Mouse (Mus musculus) urinary bladder, adult 18-20 months (tissue): ENCODE measurements around the gene Inka1.

Experiments
- DNase-seq, 2 experiments: peaks; one replicate each; pipeline ENCODE4 v3.0.0; 2022; ENCODE audit warnings: low spot score in 2 of 2, mixed read lengths in 2 of 2

Gene Inka1

DNA sequence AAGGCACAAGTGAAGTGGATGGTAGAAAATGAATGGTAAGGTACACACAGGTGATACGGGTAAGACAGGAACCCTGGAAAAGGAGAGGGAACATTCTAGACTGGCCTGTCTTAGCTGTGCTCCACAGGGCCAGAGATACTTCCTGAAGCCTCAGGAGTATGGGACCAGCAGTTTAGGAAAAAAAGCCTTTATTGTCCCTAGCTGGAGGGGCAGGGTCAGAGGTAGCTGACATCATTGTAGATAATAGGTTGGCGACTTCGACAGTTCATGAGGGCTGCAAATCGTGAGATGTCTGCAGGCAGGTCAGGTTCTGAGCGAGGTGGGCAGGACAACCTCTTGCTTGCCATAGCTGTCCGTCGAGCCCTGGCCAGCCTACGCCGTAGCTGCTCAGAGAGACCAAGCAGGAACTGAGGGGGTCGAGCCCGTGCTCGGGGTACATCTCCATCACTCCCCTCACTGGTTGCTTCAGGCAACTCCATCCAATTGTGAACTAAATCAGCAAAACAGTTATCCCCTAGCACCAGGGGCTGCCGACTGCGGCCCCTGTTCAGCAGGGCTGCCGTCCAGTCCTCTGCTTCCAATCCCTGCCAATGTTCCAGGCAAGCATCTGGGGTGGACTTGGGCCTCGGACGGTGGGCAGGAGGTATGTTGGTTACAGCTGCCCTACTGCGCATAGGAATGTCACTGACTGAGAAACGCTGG lies 1.5 kb downstream of the Inka1 start:
- no peak for DNase-seq

DNA sequence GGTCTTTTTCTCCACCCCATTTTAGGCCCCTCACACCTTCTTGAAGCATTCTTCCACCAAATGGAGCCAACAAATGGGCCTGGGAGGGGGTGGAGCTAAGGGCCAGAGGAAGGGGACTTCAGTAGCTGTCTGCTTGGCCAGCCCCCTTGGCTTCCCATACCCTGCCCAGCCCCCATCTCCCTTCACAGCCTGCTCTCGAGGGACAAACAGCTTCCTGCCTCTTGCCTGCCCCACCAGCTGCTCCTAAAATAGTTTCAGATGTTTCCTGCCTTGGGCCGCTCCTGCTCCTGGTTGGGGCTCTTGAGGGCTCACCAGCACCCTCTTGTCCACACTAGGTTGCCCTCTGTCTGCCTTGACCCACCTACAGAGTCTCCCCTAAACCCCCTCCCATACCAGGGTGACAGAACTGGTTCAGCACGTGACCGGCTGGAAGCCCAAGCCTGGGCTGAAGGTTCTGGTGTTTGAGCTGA lies 2.2 kb downstream of the Inka1 start:
- no peak for DNase-seq

DNA sequence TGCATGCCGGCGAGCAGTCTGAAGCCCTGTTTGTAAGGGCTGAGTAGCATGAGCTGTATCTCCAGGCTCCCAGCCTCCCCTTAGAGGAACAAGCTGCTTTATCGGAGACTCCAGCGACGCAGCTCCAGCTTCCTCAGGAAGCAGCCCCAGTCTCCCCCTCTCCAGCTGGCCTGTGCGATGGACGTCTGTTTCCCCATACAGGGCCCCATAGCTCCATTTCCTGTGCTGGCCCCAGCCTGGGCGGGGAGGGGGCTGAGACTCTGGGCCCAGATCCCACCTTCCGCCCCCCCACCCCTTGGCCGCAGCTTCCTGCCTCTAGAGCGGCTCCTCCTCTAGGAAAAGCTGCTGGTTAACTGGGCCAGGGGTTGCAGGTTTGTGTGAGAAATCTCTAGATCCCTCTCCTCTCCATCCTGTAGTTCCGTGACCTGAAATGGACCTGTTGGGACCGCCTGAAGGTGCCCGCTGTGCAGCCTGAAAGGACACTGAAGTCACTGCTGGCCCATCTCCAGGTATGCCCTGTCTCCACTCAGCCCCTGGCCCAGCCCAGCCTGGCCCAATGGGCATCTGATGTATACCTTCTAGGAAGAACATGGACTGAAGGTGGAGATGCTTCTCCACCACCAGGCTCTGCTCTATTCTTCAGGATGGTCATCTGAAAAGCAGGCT lies 2.9 kb downstream of the Inka1 start, which contains the start of gene Gm20661:
Gm20661 (plus strand) TSS at position 378 of the 666 bp plus-strand sequence.
- no peak for DNase-seq

DNA sequence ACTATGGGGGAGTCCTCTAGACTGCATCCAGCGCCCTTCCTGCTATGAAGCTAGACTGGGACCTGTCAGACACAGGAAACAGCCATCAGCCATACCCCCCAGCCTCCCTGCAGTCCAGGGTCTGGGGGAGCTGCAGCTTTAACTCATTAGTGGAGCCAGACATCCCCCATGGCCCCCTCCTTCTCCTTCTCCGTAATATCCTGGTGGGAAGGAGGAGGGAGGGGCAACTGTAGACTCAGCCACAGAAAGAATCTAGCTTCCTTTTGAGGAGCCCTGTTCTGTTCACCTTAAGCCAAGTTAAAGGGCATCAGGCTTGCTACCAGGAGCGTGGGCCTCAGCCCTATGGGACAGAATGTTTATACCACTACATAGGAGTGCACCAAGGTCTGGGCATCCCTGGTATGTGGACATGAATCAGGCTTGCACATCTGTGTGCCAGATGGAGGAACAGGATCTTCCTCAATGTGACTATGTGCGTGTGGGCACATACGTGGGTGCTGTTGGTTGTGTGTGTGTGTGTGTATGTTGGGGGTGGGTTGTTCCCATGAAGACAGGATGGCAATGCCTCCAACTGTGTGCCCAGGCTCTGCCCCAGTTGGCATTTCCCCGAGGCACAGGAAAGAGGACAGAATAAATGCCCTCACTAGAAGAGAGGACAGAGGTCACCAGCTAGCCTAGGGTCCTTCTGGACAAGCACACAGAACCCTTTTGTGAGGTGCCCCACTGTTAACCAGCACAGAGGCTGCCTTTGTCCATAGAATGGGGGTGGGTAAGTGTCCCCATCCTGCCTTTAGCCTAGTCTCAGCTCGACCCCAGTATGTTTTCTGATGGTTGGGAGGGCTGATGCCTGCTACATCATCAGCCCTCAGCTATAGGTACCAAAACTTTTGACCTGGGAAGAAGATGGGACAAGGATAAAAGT lies 3.7 kb downstream of the Inka1 start:
- DNase-seq, result no peak

DNA sequence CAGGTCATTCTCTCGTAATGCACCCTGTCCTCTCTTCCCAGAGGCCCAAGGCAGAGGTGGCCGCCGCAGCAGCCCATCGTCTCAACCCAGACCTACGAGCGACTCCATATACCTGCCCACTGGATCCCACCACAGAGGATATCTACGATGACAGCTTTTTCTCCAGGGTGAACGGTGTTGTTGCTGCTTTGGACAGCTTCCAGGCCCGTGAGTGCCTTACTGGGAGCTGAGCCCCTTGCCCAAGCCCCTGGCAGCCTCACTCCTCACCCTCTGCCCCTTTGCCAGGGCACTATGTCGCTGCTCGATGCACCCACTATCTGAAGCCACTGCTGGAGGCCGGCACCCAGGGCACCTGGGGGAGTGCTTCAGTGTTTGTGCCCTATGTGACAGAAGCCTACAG lies 6.9 kb downstream of the Inka1 start:
- no peak for DNase-seq

DNA sequence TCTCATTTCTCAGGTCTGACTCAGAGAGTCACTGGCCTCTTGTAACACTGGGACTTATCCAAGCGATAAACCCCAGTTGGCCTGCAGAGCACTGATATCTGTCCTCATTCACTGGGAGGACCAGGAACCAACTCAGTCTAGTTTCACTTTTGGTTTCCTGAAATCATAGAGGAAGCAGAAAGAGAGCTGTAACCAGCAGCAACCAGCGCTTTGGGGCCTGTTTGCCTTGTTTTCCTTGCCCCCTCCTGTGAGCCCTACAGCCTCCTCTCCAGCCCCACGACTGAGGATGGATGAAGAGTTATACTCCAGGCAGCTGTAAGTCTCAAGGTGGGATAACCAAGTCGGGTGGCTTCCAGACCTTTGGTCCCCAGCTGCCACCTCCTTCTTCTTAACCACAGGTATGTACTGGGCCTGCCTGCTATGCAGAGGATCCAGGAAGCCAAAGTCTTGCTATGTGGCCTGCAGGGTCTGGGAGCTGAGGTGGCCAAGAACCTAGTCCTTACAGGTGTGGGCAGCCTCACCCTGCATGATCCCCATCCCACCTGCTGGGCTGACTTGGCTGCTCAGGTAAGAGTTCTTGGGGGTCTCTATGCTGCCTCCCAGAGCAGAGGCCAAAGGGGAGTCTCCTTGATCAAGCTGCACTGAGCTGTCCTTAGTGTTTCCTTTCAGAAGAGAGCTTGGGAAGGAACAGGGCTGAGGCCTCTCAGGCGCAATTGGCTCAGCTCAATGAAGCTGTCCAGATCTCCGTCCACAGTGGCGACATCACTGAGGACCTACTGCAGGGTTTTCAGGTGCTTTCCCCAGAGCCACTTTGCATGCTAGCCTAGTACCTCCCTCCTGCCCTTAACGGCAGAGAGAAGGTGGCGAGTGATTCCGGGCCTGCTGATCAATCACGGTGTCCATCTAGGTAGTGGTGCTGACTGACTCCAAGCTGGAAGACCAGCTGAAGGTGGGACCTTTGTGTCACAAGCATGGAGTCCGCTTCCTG lies 10.0 kb downstream of the Inka1 start, which contains the start of gene Uba7:
Uba7 (plus strand) TSS at position 107 of the 988 bp plus-strand sequence.
- DNase-seq, result peak; percentile 46 to 47

DNA sequence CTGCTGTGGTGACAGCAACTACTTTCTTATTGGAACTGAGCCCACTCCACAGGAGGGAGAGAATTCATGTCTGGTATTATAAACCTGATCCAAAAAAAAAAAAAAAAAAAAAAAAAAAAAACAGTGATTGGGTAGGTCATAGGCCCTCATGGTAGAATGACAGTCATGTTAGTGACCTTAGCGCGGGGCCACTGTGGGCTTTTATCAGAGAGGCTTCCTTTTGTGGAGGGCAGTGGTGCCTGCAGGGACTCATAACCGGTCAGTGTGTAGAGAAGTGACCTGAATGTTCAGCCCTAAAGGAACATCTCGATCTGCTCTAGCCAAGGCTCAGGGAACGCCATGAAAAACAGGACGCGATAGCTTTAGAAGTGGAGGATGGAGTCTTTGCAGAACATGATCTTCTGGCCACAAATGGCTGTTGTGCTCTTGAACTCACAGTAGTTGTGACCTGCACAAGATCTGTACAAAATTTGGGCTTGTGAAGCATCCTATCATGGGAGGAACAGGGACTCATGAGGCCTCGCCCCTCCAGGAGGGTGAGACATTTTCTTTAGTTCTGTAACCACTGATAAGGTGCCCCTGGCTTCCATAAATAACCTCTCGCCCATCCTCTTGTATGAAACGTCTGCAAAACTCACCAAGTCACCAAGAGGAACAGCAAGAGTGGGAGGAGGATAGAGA lies 11.0 kb downstream of the Inka1 start:
- no peak for DNase-seq

DNA sequence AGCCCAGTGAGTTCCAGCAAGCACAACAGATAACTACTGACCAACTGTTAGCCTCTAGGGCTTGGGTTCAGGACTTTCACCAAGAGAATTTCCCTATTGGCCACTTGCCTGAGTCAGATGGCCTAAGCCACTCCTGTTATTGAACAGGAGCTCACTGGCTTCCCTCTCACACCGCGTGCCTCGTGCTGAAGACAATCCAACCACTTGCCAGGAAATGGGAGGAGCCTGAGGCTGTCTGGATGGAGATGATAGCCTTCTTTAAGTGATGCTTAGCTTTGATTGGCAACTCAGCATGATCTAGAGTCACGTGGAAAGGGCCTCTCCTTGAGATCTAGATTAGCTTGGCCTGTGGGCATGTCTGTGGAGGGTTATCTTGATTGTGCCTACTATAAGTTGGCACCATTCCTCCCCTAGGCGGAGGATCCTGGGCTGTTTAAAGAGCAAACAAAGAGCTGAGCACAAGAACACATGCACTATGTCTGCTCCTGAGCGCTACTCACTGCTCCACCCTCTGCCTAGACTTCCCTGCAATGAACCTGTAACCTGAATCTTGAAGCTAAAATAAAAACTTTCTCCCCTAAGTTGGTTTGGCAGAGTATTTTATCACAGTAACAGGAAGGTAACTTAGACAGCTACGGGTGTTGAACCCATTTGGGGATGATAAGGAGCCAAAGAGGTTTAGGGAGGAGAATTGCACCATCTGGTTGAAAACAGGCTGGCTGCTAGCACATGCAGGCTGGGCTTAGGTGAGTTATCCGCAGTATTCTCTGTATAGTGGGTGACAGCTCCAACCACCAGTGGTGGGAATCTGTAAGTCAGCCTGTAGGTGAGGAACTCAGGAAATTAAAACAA lies 13.8 kb downstream of the Inka1 start:
- DNase-seq, result no peak

DNA sequence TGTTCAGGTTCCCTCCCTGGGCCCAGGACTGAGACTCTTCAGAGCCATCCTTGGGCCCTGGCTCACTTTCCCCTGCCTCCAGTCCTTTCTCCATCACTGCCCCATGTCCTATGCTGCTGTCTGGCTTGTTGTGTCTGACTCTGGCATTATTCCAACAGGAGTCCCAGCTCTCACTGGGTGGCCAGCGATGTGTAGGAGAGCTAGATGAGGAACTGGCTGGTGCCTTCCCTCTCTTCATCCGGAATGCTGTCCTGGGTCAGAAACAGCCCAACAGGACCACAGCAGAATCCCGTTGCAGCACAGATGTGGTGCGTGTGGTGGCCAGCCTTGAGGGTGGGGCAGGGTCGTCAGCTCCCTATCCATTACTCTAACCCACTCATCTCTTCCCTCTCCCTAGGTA lies 15.4 kb downstream of the Inka1 start:
- no peak for DNase-seq

DNA sequence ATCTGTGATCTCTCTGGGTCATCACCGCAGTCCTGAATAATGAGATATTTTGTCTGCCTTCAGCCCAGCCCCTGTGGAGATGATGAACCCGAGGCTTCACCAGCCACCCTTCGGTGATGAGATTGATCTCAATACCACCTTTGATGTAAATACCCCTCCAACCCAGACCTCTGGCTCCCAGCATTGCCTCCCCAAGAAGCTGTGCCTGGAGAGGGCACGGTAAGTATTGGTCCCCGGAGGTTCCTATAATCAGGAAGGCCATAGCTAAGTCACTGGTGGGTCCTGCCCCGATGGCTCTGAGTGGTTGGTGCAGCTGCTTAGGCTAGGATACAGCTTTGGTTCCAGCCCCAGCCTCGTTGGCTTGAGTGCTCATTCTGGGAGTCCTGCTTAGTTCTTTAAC lies 17.1 kb downstream of the Inka1 start:
- no peak for DNase-seq

DNA sequence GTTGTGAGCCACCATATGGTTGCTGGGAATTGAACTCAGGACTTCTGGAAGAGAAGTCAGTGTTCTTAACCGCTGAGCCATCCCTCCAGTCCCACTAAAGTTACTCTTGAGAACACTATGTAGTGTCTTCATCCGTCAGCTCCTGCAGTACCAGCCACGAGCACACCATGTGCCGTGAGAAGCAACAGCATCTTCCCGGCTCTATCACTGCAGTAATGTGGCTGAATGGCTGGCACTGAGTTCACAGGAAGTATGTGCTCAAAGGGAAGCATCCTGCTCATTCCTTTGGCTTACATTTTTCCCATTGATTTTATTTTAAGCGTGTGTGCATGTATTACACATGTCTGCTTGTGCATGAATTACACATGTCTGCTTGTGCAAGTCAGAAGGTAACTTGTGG lies 18.2 kb downstream of the Inka1 start:
- no peak for DNase-seq

DNA sequence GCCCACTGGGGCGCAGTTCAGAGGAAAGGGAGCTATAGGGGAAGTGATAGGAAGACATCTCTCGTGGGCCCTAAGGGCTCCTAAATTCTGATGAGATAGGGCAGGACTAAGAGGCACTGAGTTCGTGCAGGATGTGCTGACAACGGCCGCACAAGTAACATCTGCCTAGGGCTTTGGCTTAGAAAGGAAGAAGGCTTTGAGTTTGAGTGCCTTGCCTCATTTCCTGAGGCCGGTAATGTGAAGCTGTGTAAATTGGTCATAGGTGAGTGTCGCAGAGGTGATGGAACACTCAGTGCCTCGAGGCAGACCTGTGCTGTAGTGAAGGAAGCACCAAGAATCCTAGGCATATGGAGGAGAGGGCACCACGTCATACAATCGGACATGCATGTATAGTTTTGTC lies 19.0 kb downstream of the Inka1 start:
- no peak for DNase-seq

DNA sequence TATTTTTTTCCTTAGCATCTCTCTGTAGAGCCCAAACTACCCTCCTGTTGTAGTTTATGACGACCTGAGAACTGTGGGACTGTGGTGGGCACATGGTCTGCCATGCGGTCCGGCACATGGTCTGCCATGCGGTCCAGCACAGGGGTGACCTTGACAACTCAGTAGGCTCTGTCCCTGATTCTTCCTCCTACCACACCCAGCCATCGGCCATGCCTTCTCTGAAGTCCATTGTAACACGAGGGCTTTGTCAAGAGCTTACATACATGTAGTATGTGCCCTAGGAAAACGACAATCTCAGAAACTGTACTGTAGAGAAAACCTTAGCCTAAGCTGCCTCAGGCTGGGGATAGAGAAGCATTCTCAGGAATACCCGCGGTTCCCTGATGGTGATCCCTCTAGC lies 21.0 kb downstream of the Inka1 start:
- DNase-seq, result no peak

DNA sequence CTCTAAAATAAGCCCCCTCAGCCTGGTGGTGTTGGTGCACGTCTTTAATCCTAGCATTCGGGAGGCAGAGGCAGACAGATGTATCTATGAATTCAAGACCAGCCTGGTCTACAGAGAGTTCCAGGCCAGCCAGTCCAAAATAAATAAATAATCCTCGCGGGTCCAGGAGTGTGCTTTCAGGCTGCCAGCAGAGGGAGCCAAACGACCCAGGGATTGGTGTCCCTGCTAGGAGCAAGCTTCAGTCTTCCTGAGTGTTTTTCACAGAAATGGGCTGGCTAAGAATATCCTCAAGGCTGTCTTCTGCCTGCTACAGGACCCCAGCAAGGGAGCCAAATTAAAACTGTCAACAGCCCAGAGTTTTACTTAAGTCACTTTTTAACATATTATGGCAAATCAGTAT lies 22.0 kb downstream of the Inka1 start:
- peak; percentile 44 to 72 for DNase-seq

DNA sequence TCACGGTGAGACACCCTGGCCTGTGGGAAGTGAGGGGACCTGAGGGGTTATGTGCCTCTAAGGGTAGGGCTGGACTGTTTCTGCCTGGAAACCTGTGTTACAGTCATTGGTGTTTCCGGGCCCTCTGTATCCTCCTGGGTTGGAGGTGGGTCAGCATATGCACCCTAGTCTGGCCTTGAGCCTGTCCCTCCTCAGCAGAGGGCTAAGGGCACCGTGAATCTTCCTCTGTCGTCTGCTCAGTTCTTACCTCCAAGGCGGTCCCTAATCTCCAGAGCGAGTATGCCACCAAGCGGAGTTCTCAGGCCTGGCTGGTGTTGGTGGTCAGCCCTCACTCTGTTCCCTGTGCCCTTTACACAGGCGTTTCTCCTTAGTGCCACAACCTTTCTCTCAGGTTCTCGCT lies 22.8 kb downstream of the Inka1 start:
- no peak for DNase-seq

DNA sequence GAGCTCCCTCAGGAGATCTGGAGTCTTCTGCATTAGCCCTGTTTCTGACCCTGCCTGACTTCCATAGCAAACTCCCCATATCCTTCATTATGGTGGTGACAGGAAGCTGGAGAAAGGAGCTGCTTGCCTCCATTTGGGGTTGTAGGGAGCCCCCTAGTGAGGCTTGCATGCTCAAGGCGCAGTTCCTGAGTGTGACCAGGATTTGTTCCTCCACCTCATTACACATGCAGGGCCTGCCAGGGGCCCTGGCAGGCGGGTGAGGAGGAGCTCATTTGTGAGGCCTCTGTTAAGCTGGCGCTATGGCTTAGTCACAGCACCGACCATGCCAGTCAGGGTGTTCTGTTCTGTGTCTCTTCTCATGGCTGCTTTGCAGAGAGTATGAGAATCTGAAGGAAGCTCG lies 23.8 kb downstream of the Inka1 start:
- no peak for DNase-seq

DNA sequence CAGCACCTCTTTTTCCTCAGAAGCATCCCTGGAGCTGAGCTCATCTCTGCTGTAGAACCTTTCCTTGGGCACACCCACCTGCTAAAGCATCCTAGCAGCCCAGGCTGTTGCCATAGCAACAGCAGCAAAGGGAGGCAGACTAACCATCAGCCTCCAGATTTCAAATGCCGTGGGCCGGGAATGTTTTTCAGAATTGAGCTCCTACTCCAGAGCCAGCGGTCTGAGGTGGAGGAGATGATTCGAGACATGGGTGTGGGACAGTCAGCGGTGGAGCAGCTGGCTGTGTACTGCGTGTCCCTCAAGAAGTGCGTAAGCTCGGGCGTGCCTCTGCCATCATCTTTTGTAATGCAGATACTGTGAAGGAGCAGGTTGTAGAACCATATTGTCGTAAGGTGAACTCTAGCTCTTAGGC lies 24.3 kb downstream of the Inka1 start:
- no peak for DNase-seq

DNA sequence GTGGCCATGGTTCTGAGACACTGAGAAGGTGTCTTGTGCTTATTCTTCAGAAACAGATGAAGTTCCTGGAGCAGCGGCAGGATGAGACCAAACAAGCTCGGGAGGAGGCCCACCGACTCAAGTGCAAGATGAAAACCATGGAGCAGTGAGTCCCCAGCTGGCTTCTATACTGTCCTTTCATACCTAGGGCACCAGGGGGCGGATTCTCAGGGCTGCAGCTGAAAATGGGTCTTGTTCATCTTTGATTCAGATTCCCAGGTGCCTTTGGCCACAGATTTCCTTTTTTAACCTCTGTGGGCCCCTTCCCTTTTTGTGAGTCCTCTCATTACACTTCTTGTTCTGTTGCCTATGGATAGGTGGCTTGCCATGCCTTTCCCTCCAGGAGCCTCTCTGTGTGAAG lies 24.8 kb downstream of the Inka1 start:
- DNase-seq, result no peak

DNA sequence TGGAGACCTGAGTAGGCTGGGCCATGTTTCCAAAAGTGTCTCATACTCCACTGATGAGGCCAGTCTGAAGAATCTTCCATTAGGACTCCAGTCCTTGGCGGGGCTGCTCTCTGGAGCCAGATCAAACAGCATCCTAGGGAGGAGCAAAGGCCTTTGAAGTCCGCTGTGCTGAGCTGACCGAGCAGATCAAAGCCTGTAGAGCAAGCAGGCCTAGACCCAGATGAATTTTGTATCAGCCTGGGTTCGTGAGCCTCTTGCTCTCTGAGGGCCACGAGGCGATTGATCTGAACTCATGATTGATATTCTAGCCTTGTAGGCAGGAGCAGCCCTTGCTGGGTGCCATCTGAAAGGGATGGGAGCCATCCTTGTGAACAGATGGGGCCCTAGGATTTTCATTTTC lies 25.8 kb downstream of the Inka1 start:
- no peak for DNase-seq

DNA sequence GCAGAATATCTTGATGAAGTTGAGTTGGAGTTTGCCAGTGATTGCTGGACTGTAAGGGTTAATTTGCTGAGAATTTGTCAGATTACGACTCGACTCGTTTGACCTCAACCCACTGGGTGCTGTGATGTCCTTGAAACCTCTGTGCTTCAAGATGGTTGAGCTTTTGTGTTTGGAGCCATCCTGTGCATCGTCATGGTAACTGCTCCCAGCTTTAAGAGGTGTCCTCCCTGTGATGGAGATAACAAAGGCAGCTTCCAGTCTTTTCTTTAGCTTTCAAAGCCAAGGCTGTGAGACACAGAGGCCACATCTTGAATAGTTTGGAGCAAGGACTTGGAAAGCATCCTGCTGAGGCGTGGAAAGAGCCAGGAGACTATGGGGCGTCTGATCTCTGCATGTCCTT lies 28.5 kb downstream of the Inka1 start:
- no peak for DNase-seq
